Mouse (Mus musculus): ENCODE results near the gene Olfr1441. TPM values are rescaled to one million over a fixed set of nuclear protein-coding genes. Genes with fewer than 3 reads are reported as not detected.

The Olfr1441 gene
- total RNA-seq, 2 experiments from 2014 or later: not detected

- Histone ChIP-seq H3K4me3 (no peak overlapping the region), H3K27ac (no peak overlapping the region)
- no peak for DNase-seq
- no peak for TF ChIP-seq CTCF (IDR thresholded peaks at IDR 0.05)
- intact Hi-C loops (cut with DNase I): loop anchor here (5.0 to 10.0 kb wide), 2 partner anchors 37 to 129 kb away; partner anchors contain the start of genes Dtx4 and Gm4952
These were observed 48.4 kb downstream of the Olfr1441 start for GRCm38 (mm10) chr19:12465530-12466144.

- no peak overlapping the region for H3K27ac ChIP-seq
- no peak overlapping the region for H3K4me3 ChIP-seq
- TF ChIP-seq CTCF (IDR thresholded peaks at IDR 0.05): peak; percentile 88
- peak; percentile 66 for DNase-seq
- intact Hi-C loops (cut with DNase I): loop anchor here (5.0 to 10.0 kb wide), 2 partner anchors 36 to 129 kb away; partner anchors contain the start of genes Dtx4 and Gm4952
These were observed 49.0 kb downstream of the Olfr1441 start for GRCm38 (mm10) chr19:12466204-12466603.

- H3K4me3 ChIP-seq: no peak overlapping the region
- no peak for DNase-seq
- peak; percentile 50 for TF ChIP-seq CTCF (IDR thresholded peaks at IDR 0.05)
- H3K27ac ChIP-seq: no peak overlapping the region
- intact Hi-C loops (cut with DNase I): loop anchor here (5.0 to 10.0 kb wide), 2 partner anchors 35 to 127 kb away; partner anchors contain the start of genes Dtx4 and Gm4952
These were observed 50.2 kb downstream of the Olfr1441 start for GRCm38 (mm10) chr19:12467436-12467835.

GRCm38 (mm10) chr19:12471866-12472265 is 54.6 kb downstream of the Olfr1441 start:
- DNase-seq: no peak
- intact Hi-C loops (cut with DNase I): no loop called here
- Histone ChIP-seq H3K27ac (peak overlapping the region; percentile 12), H3K4me3 (no peak overlapping the region)
- no peak for TF ChIP-seq CTCF (IDR thresholded peaks at IDR 0.05)

- TF ChIP-seq CTCF (IDR thresholded peaks at IDR 0.05): no peak
- Histone ChIP-seq H3K27ac (peak overlapping the region; percentile 12; the same call in 1 of the 2 replicates), H3K4me3 (no peak overlapping the region)
- intact Hi-C loops (cut with DNase I): no loop called here
- no peak for DNase-seq
These were observed 55.2 kb downstream of the Olfr1441 start for GRCm38 (mm10) chr19:12472381-12472976.

Other genes starting within 250 kb of the Olfr1441 start
- gene Olfr1555-ps1, start 247.3 kb upstream of the Olfr1441 start, total RNA-seq (2021): not detected
- not detected for gene Olfr1431, start 216.8 kb upstream of the Olfr1441 start, total RNA-seq (2021)
- not detected for gene Olfr1432, start 184.8 kb upstream of the Olfr1441 start, total RNA-seq (2021)
- not detected for gene Olfr262, start 175.8 kb upstream of the Olfr1441 start, total RNA-seq (2021)
- not detected for gene Olfr235, start 156.4 kb upstream of the Olfr1441 start, total RNA-seq (2021)
- gene Olfr1434, start 137.6 kb upstream of the Olfr1441 start, total RNA-seq (2021): not detected
- not detected for gene Olfr1436, start 118.3 kb upstream of the Olfr1441 start, total RNA-seq (2021)
- gene Olfr1437, start 92.3 kb upstream of the Olfr1441 start, total RNA-seq (2021): not detected
- not detected for gene Olfr1438-ps1, start 81.5 kb upstream of the Olfr1441 start, total RNA-seq (2021)
- not detected for gene Olfr1440, start 30.2 kb upstream of the Olfr1441 start, total RNA-seq (2021)
- not detected for gene Pfpl, start 10.5 kb downstream of the Olfr1441 start, total RNA-seq (2021)
- gene Mpeg1, start 43.3 kb downstream of the Olfr1441 start, total RNA-seq (2021): 1 to 10 TPM in 1 of 2 experiments, under 1 TPM in 1; 0.98 to 1.1 TPM
- gene Dtx4, start 84.0 kb downstream of the Olfr1441 start, total RNA-seq (2021): 1 to 10 TPM; 3.9 to 4.2 TPM
- 1 to 10 TPM; 2.1 to 2.4 TPM for gene Fam111a, start 128.3 kb downstream of the Olfr1441 start, total RNA-seq (2021)
- gene Gm4952, start 182.5 kb downstream of the Olfr1441 start, total RNA-seq (2021): not detected
- not detected for gene Glyat, start 215.9 kb downstream of the Olfr1441 start, total RNA-seq (2021)

All from gastrocnemius, adult 2 months (tissue).